Mouse (Mus musculus) ES-E14 (cell line): ENCODE measurements around the gene Tead3.

Source experiments
- CHD2 ChIP-seq: IDR thresholded peaks from 2 replicates; pipeline ENCODE4 v1.6.1; 2014; ENCODE audit warnings: mild to moderate bottlenecking, low read depth, low read length, inconsistent platforms
- HCFC1 ChIP-seq: IDR thresholded peaks from 2 replicates; pipeline ENCODE4 v1.6.1; 2012; ENCODE audit warnings: low read length, inconsistent platforms, borderline replicate concordance; ENCODE audit not compliant: insufficient read depth
- MAFK ChIP-seq: IDR thresholded peaks from 2 replicates; pipeline ENCODE4 v1.6.1; 2014; ENCODE audit warnings: mild to moderate bottlenecking, low read depth, low read length, inconsistent platforms; ENCODE audit not compliant: insufficient read depth
- ZC3H11A ChIP-seq: IDR thresholded peaks from 2 replicates; pipeline ENCODE4 v1.6.1; 2012; ENCODE audit warnings: low read depth, mild to moderate bottlenecking, inconsistent platforms, low read length, borderline replicate concordance
- ZNF384 ChIP-seq: IDR thresholded peaks from 2 replicates; pipeline ENCODE4 v1.6.1; 2012; ENCODE audit warnings: low read depth, low read length, inconsistent platforms

DNA sequence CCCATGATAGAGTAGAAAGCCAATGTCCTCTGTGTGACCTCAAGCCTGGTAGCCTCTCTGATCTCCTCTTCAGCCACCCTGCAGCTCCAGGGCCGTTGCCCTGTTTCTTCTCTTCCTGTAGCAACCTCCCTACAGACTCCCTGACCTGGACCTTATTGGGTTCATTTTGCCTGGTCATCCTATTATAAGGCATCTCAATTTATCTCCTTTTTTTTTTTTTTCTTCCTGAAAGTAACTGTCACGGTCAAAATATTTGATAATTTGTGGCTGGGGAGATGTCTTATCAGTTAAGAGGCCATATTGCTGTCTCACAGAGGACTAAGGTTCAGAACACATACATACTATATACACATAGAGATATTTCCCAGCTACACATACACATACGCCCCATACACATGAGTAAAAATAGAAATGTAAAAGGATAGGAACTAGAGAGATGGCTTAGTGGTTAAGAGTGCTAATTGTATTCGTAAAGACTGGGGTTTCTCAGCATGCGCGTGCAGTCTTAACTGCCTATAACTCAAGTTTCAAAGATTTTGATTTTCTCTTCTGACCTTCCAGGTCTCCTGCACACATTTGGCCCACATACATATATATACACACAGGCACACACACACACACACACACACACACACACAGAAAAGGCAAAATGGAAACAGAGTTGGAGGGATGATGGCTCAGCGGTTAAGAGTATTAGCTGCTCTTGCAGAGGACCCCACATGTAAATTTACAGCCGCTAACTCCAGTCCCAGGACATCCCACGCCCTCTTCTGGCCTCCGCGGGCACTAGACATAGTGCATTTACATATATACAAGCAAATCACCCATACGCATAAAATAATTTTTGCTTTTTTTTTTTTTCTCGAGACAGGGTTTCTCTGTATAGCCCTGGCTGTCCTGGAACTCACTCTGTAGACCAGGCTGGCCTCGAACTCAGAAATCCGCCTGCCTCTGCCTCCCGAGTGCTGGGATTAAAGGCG lies 38.1 kb downstream of the Tead3 start:
- TF ChIP-seq MAFK (no peak), HCFC1 (no peak), CHD2 (no peak), ZC3H11A (no peak), ZNF384 (no peak)
